Mouse (Mus musculus): ENCODE measurements at regions not wholly inside any gene's neighbourhood (a gene's known extent, or its start where the extent isn't known, plus 50 kb on each side); places are given as distances from the start of the nearest gene placed in this dataset.
A peak's percentile ranks its signal among the peaks of the same experiment; 100 is the strongest.

DNA sequence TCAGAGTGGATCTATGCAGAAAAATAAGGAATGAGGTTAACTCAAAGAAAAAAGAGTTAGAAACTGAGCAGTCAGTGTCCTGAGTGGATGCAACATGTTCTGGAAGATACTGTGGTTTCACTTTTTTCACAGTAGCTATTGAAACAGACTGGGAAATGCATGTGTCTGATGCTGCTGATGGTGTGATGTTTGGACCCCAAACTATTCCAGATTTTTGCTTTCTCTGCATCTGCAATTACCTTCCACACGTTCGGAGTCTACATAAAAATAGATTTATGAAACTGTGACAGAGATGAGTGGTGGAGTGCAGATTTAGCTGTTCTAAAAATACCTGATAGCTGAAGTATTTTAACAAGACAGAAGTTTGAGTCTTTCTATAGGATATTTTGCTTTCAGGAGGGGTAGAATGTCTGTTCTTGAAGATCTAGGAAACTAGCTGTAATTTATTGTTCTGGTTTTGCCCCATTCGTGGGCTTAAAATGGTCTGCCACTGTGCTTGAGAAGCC is 545.3 kb downstream of the Stim2 start:
- ATAC-seq (ENCODE audit: low TSS enrichment) = peak; percentile 95

GRCm38 (mm10) chr5:54578519-54578918 is 580.2 kb downstream of the Stim2 start:
- peak; percentile 62; the same call in 1 of the 2 replicates for ATAC-seq (ENCODE audit: low TSS enrichment)

DNA sequence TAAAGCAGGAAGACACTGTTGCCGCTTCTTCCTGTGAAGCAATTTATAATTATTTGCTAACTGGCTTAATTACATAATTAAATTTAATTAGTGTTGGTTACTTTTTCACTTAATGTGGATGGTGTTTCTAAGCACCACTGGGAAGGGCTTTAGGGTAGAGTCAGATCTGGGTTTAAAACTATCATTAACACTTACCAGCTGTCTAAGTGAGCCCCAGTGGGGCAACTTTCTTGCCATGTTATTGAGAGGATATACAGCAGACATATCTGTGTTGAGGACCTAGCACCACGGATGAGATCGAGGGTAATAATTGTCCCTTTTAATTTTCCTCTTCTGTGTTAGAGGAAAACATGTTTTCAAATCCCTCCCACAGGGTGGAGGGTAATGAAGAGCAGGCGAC is 581.2 kb downstream of the Stim2 start:
- no peak for ATAC-seq (ENCODE audit: low TSS enrichment)

DNA sequence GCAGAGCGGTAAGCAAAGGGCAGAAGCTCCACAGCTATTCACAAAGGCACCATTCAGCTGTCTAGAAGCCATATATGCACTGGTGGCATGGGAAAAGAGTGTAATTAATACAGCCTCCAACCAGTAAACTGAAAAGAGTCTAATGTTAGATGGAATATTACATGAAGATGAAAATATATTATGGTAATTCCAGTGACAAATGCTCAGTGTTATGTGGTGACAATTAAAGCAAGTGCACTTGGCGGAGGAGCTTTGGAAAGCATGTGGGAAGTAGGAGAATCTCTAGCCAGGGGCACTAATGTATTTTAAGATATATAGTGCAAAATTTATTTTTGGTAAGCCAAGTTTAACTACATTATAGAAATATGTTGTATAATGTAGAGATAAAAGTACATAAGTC is 583.9 kb downstream of the Stim2 start:
- peak; percentile 99 for ATAC-seq (ENCODE audit: low TSS enrichment)

- no peak for ATAC-seq (ENCODE audit: low TSS enrichment)
Observed at GRCm38 (mm10) chr5:54588332-54589020, 590.2 kb downstream of the Stim2 start.

DNA sequence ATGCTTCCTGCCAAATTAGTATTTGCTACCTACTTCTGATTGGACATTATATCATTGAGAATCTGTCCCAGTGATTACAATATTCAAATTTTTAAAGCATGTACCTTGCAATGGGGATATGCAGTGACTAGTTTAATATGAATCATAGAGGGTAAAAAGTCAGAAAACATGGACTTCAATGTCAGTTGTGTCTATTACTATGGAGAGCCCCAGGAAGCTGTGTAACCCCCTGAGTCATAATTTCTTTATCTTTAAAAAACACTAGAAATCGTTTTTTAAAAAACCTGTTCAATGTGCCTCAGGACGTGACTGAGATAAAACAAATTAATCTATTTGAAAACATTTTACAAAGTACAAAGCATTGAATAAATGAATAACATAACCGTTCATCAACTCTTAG is 612.7 kb downstream of the Stim2 start:
- no peak for ATAC-seq (ENCODE audit: low TSS enrichment)

GRCm38 (mm10) chr5:54622733-54623132 is 624.4 kb downstream of the Stim2 start:
- ATAC-seq (ENCODE audit: low TSS enrichment) = no peak

DNA sequence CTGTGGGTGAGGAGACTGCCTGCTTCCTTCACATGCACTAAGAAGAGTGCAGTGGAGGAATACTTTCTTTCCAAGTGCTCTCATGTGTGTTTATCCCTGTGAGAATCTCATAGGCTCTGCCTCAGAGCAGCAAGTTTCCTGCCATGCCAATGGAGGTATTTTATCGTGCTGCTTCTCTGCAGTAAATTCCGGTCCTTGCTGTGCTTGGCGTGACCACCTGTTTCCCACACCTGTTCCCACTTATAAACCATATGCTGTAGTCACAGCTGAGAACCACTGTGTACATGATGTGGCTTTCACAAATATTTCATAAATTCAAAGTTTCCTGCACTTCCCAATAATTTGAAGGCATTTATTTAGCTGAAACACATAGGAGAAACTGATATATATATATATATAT is 634.0 kb downstream of the Stim2 start:
- ATAC-seq (ENCODE audit: low TSS enrichment) = no peak

Data from frontal cortex, adult (tissue).